Mouse (Mus musculus): ENCODE data around the gene 4932438A13Rik.

DNA sequence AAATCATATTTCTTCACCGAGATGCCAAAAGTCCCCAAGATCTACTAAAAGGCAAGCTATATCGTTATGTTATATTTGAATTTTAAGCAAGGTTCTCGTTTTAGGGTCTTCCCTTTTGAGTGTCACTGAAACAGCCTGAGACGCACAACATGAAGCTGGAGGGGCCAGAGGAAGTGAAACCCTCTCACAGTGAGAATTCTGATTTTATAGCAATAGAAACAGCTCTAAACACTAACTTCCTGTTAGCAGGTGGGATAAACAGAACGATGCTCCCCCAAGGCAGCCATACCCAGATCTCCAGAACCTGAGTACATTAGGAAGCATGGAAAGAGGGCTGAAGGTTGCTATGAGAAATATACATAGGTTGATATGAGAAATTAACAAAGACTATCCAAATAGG is 46.3 kb upstream of the 4932438A13Rik start:
- TF ChIP-seq CTCF (IDR thresholded peaks at IDR 0.05; ENCODE audit: low read depth, low read length) (no peak), POLR2A (IDR thresholded peaks at IDR 0.05; ENCODE audit: extremely low read depth, insufficient read depth, low read length) (no peak)

All from liver, adult 2 months (tissue).